ENCODE assay signal across 8 mouse cellular contexts in the genomic region with DNA sequence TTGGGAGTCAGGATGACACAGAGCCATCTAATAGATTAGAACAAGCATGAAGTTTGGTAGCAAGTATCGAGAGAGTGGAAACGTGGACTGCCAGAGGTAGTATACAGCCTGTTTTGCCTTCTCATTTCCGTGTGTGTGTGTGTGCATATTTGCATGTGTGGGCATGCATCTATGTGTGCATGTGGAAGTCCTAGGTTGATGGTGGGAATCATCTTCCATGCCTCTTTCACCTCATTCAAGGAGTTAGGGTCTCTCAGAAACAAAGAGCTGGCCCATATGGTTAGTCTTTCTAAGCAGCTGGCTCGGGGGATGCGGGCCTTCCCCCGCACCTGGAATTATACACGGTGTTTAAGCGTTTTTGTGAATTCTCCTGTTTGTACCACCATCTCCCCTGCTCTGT. TPM values are rescaled to one million over a fixed set of nuclear protein-coding genes. Genes with fewer than 3 reads are reported as not detected.
DNase-seq lines count a peak whose midpoint lies in the region; ATAC-seq and TF ChIP-seq lines count a peak whose summit lies in the region.

No protein-coding gene starts in this region.

- peak overlapping the region; percentile 77 for H3K4me2 ChIP-seq in forebrain, embryonic 13.5 days
- no peak overlapping the region; the same call in 1 of the 2 replicates for H3K4me2 ChIP-seq in forebrain, embryonic 11.5 days (ENCODE audit: low read depth, low read length, severe bottlenecking)
- H3K4me2 ChIP-seq in lung, embryonic 15.5 days: peak overlapping the region; percentile 60; the same call in 1 of the 2 replicates
- no peak overlapping the region for H3K4me2 ChIP-seq in lung, postnatal 0 days (replicated peaks; ENCODE audit: low read depth, low read length)
- peak overlapping the region; percentile 64 for H3K4me2 ChIP-seq in limb, embryonic 13.5 days (replicated peaks)
- H3K4me2 ChIP-seq in neural tube, embryonic 15.5 days: peak overlapping the region; percentile 66

- TF ChIP-seq CTCF in lung, postnatal 0 days (IDR thresholded peaks at IDR 0.05): no peak

- no peak overlapping the region for H3K4me3 ChIP-seq in forebrain, embryonic 13.5 days
- H3K4me3 ChIP-seq in forebrain, embryonic 11.5 days (ENCODE audit: low read depth, low read length): no peak overlapping the region
- 0 out of 2 replicates have a peak overlapping the region, but pooled peaks have one; percentile 82 for H3K4me3 ChIP-seq in lung, embryonic 15.5 days
- no peak overlapping the region for H3K4me3 ChIP-seq in lung, postnatal 0 days (ENCODE audit: low read depth, low read length)
- H3K4me3 ChIP-seq in limb, embryonic 13.5 days: peak overlapping the region; percentile 96; the same call in 1 of the 2 replicates
- peak overlapping the region; percentile 90 for H3K4me3 ChIP-seq in neural tube, embryonic 15.5 days (replicated peaks)

- H3K36me3 ChIP-seq in forebrain, embryonic 13.5 days (ENCODE audit: poor library complexity, severe bottlenecking): peaks cover 23% of the 10 kb centered on the region
- H3K36me3 ChIP-seq in forebrain, embryonic 11.5 days (ENCODE audit: control insufficient read depth, insufficient read depth, low read length): no peaks in the 10 kb centered on the region
- H3K36me3 ChIP-seq in lung, embryonic 15.5 days: peaks cover 20% of the 10 kb centered on the region
- peaks cover 6% of the 10 kb centered on the region; the same call in 1 of the 2 replicates for H3K36me3 ChIP-seq in lung, postnatal 0 days (ENCODE audit: insufficient read depth, low read length)
- peaks cover 22% of the 10 kb centered on the region for H3K36me3 ChIP-seq in limb, embryonic 13.5 days
- H3K36me3 ChIP-seq in neural tube, embryonic 15.5 days: peaks cover 20% of the 10 kb centered on the region

- peaks cover 39% of the 10 kb centered on the region for H3K4me1 ChIP-seq in forebrain, embryonic 13.5 days
- peaks cover 2% of the 10 kb centered on the region; the same call in 1 of the 2 replicates for H3K4me1 ChIP-seq in forebrain, embryonic 11.5 days (replicated peaks; ENCODE audit: control insufficient read depth, insufficient read depth, low read length)
- H3K4me1 ChIP-seq in lung, embryonic 15.5 days: peaks cover 24% of the 10 kb centered on the region
- H3K4me1 ChIP-seq in lung, postnatal 0 days (ENCODE audit: insufficient read depth, low read depth, low read length): no peaks in the 10 kb centered on the region
- H3K4me1 ChIP-seq in limb, embryonic 13.5 days: peaks cover 21% of the 10 kb centered on the region
- H3K4me1 ChIP-seq in neural tube, embryonic 15.5 days: peaks cover 42% of the 10 kb centered on the region

- 92% methylated on average over 8 of the region's 8 CpGs for WGBS in forebrain, embryonic 13.5 days
- WGBS in forebrain, embryonic 11.5 days: 87% methylated on average over 8 of the region's 8 CpGs
- WGBS in lung, embryonic 15.5 days: 91% methylated on average over 8 of the region's 8 CpGs
- WGBS in lung, postnatal 0 days: 92% methylated on average over 8 of the region's 8 CpGs
- 94% methylated on average over 8 of the region's 8 CpGs for WGBS in limb, embryonic 13.5 days
- 88% methylated on average over 8 of the region's 8 CpGs for WGBS in neural tube, embryonic 15.5 days

- no peaks in the 10 kb centered on the region for H3K9me3 ChIP-seq in forebrain, embryonic 13.5 days (replicated peaks)
- no peaks in the 10 kb centered on the region for H3K9me3 ChIP-seq in forebrain, embryonic 11.5 days (ENCODE audit: control insufficient read depth, low read length)
- no peaks in the 10 kb centered on the region for H3K9me3 ChIP-seq in lung, embryonic 15.5 days
- no peaks in the 10 kb centered on the region for H3K9me3 ChIP-seq in lung, postnatal 0 days (ENCODE audit: low read length)
- no peaks in the 10 kb centered on the region for H3K9me3 ChIP-seq in limb, embryonic 13.5 days
- H3K9me3 ChIP-seq in neural tube, embryonic 15.5 days (replicated peaks): no peaks in the 10 kb centered on the region

- no peak for ATAC-seq in forebrain, embryonic 13.5 days
- no peak for ATAC-seq in forebrain, embryonic 11.5 days (replicated peaks; ENCODE audit: low FRiP score)
- ATAC-seq in lung, embryonic 15.5 days (ENCODE audit: borderline replicate concordance, extremely low read depth, low FRiP score, low TSS enrichment): no peak
- ATAC-seq in lung, postnatal 0 days: no peak
- no peak for ATAC-seq in limb, embryonic 13.5 days (ENCODE audit: low FRiP score, low read depth)
- ATAC-seq in neural tube, embryonic 15.5 days (ENCODE audit: low FRiP score): no peak
- no peak for ATAC-seq in frontal cortex, adult (ENCODE audit: low TSS enrichment)

- H3K27me3 ChIP-seq in forebrain, embryonic 13.5 days: no peaks in the 10 kb centered on the region
- no peaks in the 10 kb centered on the region for H3K27me3 ChIP-seq in forebrain, embryonic 11.5 days (ENCODE audit: control insufficient read depth, insufficient read depth, low read length)
- H3K27me3 ChIP-seq in lung, embryonic 15.5 days: no peaks in the 10 kb centered on the region
- H3K27me3 ChIP-seq in lung, postnatal 0 days (replicated peaks; ENCODE audit: insufficient read depth, low read length): no peaks in the 10 kb centered on the region
- H3K27me3 ChIP-seq in limb, embryonic 13.5 days: no peaks in the 10 kb centered on the region
- no peaks in the 10 kb centered on the region for H3K27me3 ChIP-seq in neural tube, embryonic 15.5 days (replicated peaks)

- H3K9ac ChIP-seq in forebrain, embryonic 13.5 days: no peak overlapping the region
- no peak overlapping the region for H3K9ac ChIP-seq in forebrain, embryonic 11.5 days (ENCODE audit: low read length)
- no peak overlapping the region for H3K9ac ChIP-seq in lung, embryonic 15.5 days
- H3K9ac ChIP-seq in lung, postnatal 0 days (replicated peaks; ENCODE audit: low read depth): no peak overlapping the region
- H3K9ac ChIP-seq in limb, embryonic 13.5 days: no peak overlapping the region
- H3K9ac ChIP-seq in neural tube, embryonic 15.5 days (replicated peaks): no peak overlapping the region

- DNase-seq in forebrain, embryonic 11.5 days (ENCODE audit: low spot score): no peak
- DNase-seq in lung, postnatal 0 days (ENCODE audit: low spot score): no peak
- no peak for DNase-seq in cerebellum, adult 18-20 months

- no peak for TF ChIP-seq EP300 in lung, postnatal 0 days (IDR thresholded peaks at IDR 0.05)

- no peak overlapping the region for H3K27ac ChIP-seq in forebrain, embryonic 13.5 days
- no peak overlapping the region for H3K27ac ChIP-seq in forebrain, embryonic 11.5 days (ENCODE audit: low read depth, low read length)
- H3K27ac ChIP-seq in lung, embryonic 15.5 days: no peak overlapping the region
- H3K27ac ChIP-seq in lung, postnatal 0 days (ENCODE audit: low read length): no peak overlapping the region
- no peak overlapping the region for H3K27ac ChIP-seq in limb, embryonic 13.5 days
- H3K27ac ChIP-seq in neural tube, embryonic 15.5 days (replicated peaks): no peak overlapping the region

RNA-seq across cellular contexts. Expression of gene Iars2, which starts 0.7 kb away (rescaled TPM):
- polyA plus RNA-seq in forebrain, embryonic 13.5 days (2015; fragmentation: Nextera tagmentation; extraction: Ambion mirVana): 18.0 and 21.0 TPM in 2 replicates
- polyA plus RNA-seq in forebrain, embryonic 11.5 days (2014; fragmentation: Nextera tagmentation; extraction: Ambion mirVana): 29.8 and 31.5 TPM in 2 replicates
- polyA plus RNA-seq in lung, embryonic 15.5 days (2015; fragmentation: Nextera tagmentation; extraction: Ambion mirVana): 28.4 and 28.9 TPM in 2 replicates
- polyA plus RNA-seq in lung, postnatal 0 days (2015; fragmentation: Nextera tagmentation; extraction: Ambion mirVana): 22.1 and 22.3 TPM in 2 replicates
- 25.8 and 27.0 TPM in 2 replicates for polyA plus RNA-seq in limb, embryonic 13.5 days (2015; fragmentation: Nextera tagmentation; extraction: Ambion mirVana)
- polyA plus RNA-seq in neural tube, embryonic 15.5 days (2015; fragmentation: Nextera tagmentation; extraction: Ambion mirVana): 18.5 and 19.7 TPM in 2 replicates

RNA-seq across cellular contexts. Expression of gene Bpnt1, which starts 2.1 kb away (rescaled TPM):
- 34.8 and 37.7 TPM in 2 replicates for polyA plus RNA-seq in forebrain, embryonic 13.5 days (2015; fragmentation: Nextera tagmentation; extraction: Ambion mirVana)
- polyA plus RNA-seq in forebrain, embryonic 11.5 days (2014; fragmentation: Nextera tagmentation; extraction: Ambion mirVana): 31.8 and 33.1 TPM in 2 replicates
- polyA plus RNA-seq in lung, embryonic 15.5 days (2015; fragmentation: Nextera tagmentation; extraction: Ambion mirVana): 30.4 and 32.3 TPM in 2 replicates
- 30.5 and 32.6 TPM in 2 replicates for polyA plus RNA-seq in lung, postnatal 0 days (2015; fragmentation: Nextera tagmentation; extraction: Ambion mirVana)
- polyA plus RNA-seq in limb, embryonic 13.5 days (2015; fragmentation: Nextera tagmentation; extraction: Ambion mirVana): 19.7 and 21.9 TPM in 2 replicates
- 68.6 and 70.4 TPM in 2 replicates for polyA plus RNA-seq in neural tube, embryonic 15.5 days (2015; fragmentation: Nextera tagmentation; extraction: Ambion mirVana)

RNA-seq across cellular contexts. Expression of gene Eprs, which starts 33.0 kb away (rescaled TPM):
- 151 and 159 TPM in 2 replicates for polyA plus RNA-seq in forebrain, embryonic 13.5 days (2015; fragmentation: Nextera tagmentation; extraction: Ambion mirVana)
- 143 and 150 TPM in 2 replicates for polyA plus RNA-seq in forebrain, embryonic 11.5 days (2014; fragmentation: Nextera tagmentation; extraction: Ambion mirVana)
- 143 and 148 TPM in 2 replicates for polyA plus RNA-seq in lung, embryonic 15.5 days (2015; fragmentation: Nextera tagmentation; extraction: Ambion mirVana)
- 46.6 and 54.9 TPM in 2 replicates for polyA plus RNA-seq in lung, postnatal 0 days (2015; fragmentation: Nextera tagmentation; extraction: Ambion mirVana)
- 164 and 177 TPM in 2 replicates for polyA plus RNA-seq in limb, embryonic 13.5 days (2015; fragmentation: Nextera tagmentation; extraction: Ambion mirVana)
- 134 and 138 TPM in 2 replicates for polyA plus RNA-seq in neural tube, embryonic 15.5 days (2015; fragmentation: Nextera tagmentation; extraction: Ambion mirVana)

Comparison
In these comparisons a context has a peak if more than half of its experiments do, and no peak if none do; other contexts are left out.
1. H3K4me2 ChIP-seq: peak in forebrain, embryonic 13.5 days (single experiment), lung, embryonic 15.5 days (single experiment), limb, embryonic 13.5 days (single experiment) and neural tube, embryonic 15.5 days (single experiment); none in forebrain, embryonic 11.5 days (single experiment) and lung, postnatal 0 days (single experiment).
2. H3K4me3 ChIP-seq: peak in lung, embryonic 15.5 days (single experiment), limb, embryonic 13.5 days (single experiment) and neural tube, embryonic 15.5 days (single experiment); none in forebrain, embryonic 13.5 days (single experiment), forebrain, embryonic 11.5 days (single experiment) and lung, postnatal 0 days (single experiment).